Mouse (Mus musculus) lung, embryonic 15.5 days (tissue): Measurements from ENCODE around the gene Rapgef4. TPM values are rescaled to one million over a fixed set of nuclear protein-coding genes. Genes with fewer than 3 reads are reported as not detected.
"Not testable (repeated sequence)": the region's sequence is repeated elsewhere in the genome, so short reads cannot be mapped to it uniquely, and the experiment has no call there.

Source experiments
- ATAC-seq: fragments of 200-750 bp; cut with Nextera tagmentation; 2 replicates; pipeline ENCODE4 v1.8.0; 2017; ENCODE audit warnings: moderate number of reproducible peaks, borderline replicate concordance; ENCODE audit not compliant: low FRiP score, low TSS enrichment; ENCODE audit errors: extremely low read depth
- H3K27ac ChIP-seq: fragments of 300-500 bp; sonication (generic); 2 replicates; pipeline ENCODE4 v1.5.1; 2015; ENCODE audit warnings: moderate library complexity, mild to moderate bottlenecking, inconsistent platforms
- H3K27me3 ChIP-seq: fragments of 300-500 bp; sonication (generic); 2 replicates; pipeline ENCODE4 v1.6.1; 2015; ENCODE audit warnings: inconsistent platforms
- H3K36me3 ChIP-seq: fragments of 300-500 bp; sonication (generic); 2 replicates; pipeline ENCODE4 v1.6.1; 2015; ENCODE audit warnings: inconsistent platforms
- H3K4me1 ChIP-seq: fragments of 300-500 bp; sonication (generic); 2 replicates; pipeline ENCODE4 v1.6.1; 2015; ENCODE audit warnings: inconsistent platforms
- H3K4me2 ChIP-seq: fragments of 300-500 bp; sonication (generic); 2 replicates; pipeline ENCODE4 v1.6.1; 2015; ENCODE audit warnings: inconsistent platforms, mild to moderate bottlenecking, moderate library complexity
- H3K4me3 ChIP-seq: fragments of 300-500 bp; sonication (generic); 2 replicates; pipeline ENCODE4 v1.5.1; 2015; ENCODE audit warnings: mild to moderate bottlenecking, inconsistent platforms
- H3K9ac ChIP-seq: fragments of 300-500 bp; sonication (generic); 2 replicates; pipeline ENCODE4 v1.6.1; 2015; ENCODE audit warnings: inconsistent platforms
- H3K9me3 ChIP-seq: fragments of 300-500 bp; sonication (generic); 2 replicates; pipeline ENCODE4 v1.6.1; 2016; ENCODE audit warnings: inconsistent platforms
- WGBS: fragments of 180-500 bp; shearing (Covaris S2); methylation state at CpG from one replicate; pipeline ENCODE4 v1.1.7; 2015; 5-methylcytosine and 5-hydroxymethylcytosine counted together
- polyA plus RNA-seq: library from polyadenylated mRNA; unstranded; fragments of >200 nt; fragmentation: Nextera tagmentation; extraction: Ambion mirVana; gene quantifications from 2 replicates; pipeline ENCODE4 v1.2.1, GENCODE M21; 2015

The Rapgef4 gene
- polyA plus RNA-seq, 1 experiment from 2014 or later: 5.0 TPM

GRCm38 (mm10) chr2:72055476-72055875 is 74.4 kb downstream of the Rapgef4 start:
- 69% methylated on average over 5 of the region's 5 CpGs for WGBS
- no peak overlapping the region for H3K4me3 ChIP-seq
- H3K9ac ChIP-seq: no peak overlapping the region
- H3K27me3 ChIP-seq: no peaks in the 10 kb centered on the region
- no peaks in the 10 kb centered on the region for H3K9me3 ChIP-seq
- H3K4me1 ChIP-seq: peaks cover 25% of the 10 kb centered on the region
- ATAC-seq: no peak
- no peaks in the 10 kb centered on the region for H3K36me3 ChIP-seq
- no peak overlapping the region for H3K27ac ChIP-seq
- H3K4me2 ChIP-seq: peak overlapping the region; percentile 23

DNA sequence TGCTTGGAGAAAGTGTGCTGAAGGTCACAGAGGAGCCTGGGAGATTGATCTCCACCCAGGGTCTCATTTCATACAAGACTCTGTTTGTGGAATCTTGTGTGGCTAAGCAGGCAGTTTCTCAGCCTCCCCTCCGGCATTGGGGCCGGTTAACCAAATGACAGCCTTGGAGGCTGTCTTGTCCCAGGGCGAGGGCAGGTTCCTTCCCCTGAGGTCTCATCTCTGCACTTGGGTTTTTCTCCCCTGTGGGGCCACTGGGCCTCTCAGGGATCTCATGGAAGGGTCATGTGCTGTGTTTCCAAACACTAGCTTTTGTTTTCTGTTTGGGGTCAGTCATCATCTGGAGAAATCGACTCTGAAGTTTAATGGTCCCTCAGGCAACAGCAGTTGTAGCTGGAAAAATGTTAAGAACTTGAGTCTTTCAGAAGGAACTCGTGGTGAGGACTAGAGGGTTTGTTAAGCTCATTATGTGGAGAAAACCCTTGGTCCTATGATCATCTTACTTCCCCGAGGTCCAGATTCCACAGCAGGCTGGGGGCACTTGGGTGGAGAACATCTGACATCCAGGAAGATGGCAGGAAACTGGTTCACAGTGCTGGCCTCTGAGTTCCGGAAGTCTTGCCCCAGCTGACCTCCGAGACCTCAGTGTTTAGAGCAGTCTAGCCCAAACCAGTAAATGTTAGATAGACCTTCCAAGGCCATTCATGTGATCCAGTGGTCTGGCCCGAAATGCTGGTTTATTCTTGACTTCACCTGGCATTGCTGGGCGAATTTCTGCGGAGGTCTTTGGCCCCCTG is 75.2 kb downstream of the Rapgef4 start:
- H3K36me3 ChIP-seq: no peaks in the 10 kb centered on the region
- H3K27me3 ChIP-seq: no peaks in the 10 kb centered on the region
- WGBS: 60% methylated on average over 11 of the region's 11 CpGs
- H3K4me2 ChIP-seq: peak overlapping the region; percentile 40
- no peak overlapping the region for H3K4me3 ChIP-seq
- ATAC-seq: 0 out of 2 replicates have a peak, but pooled peaks have one; percentile 27
- H3K4me1 ChIP-seq: peaks cover 25% of the 10 kb centered on the region
- H3K9me3 ChIP-seq: no peaks in the 10 kb centered on the region
- peak overlapping the region; percentile 34 for H3K27ac ChIP-seq
- no peak overlapping the region for H3K9ac ChIP-seq

DNA sequence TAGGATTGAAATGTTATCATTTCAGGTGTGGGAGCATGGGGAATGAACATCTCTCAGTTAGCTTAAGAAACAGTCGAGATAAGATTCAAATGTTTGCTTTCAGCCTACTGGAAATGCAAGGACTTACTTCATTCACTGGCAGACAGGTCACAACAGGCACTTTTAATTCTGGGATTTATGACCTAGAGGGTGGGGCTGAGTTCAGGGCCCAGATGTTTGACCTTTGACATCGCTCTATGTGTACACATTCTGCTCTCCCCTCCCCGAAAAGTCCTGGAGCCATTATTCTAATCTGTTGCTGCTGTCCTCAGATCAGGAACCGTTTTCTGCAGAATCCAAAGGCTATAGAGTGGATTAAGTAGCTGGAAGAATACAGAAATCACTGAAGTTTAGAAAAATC is 81.9 kb downstream of the Rapgef4 start:
- no peak overlapping the region for H3K27ac ChIP-seq
- ATAC-seq: no peak
- H3K9ac ChIP-seq: no peak overlapping the region
- no peak overlapping the region for H3K4me2 ChIP-seq
- H3K4me1 ChIP-seq: peaks cover 13% of the 10 kb centered on the region
- H3K4me3 ChIP-seq: no peak overlapping the region
- no peaks in the 10 kb centered on the region for H3K27me3 ChIP-seq
- no peaks in the 10 kb centered on the region for H3K9me3 ChIP-seq
- 36% methylated on average over 4 of the region's 4 CpGs for WGBS
- no peaks in the 10 kb centered on the region for H3K36me3 ChIP-seq

DNA sequence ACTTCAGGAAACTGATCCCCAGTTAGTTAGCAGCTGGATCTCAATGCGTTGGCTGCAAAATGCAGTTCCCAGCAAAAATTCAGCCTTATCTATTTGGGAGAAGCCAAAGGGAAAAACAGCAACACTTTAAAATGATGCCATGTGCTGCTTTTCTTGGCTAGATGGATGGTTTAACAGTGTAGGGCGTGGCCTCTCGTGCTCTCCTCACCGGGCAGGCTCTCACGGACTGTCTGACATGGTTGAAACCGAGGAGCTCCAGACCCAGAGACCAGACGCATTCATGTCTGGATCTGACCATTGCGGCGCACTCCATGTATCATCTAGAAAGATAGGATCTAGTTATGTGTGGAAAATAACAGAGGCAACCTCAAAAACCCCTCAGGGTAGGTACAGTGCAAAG is 87.5 kb downstream of the Rapgef4 start:
- ATAC-seq: peak; percentile 58; the same call in 1 of the 2 replicates
- peak overlapping the region; percentile 21; the same call in 1 of the 2 replicates for H3K27ac ChIP-seq

GRCm38 (mm10) chr2:72070086-72070485 is 89.0 kb downstream of the Rapgef4 start:
- H3K27ac ChIP-seq: 0 out of 2 replicates have a peak overlapping the region, but pooled peaks have one; percentile 25

More for the DNA sequence above, 87.5 kb downstream of the Rapgef4 start:
- Histone ChIP-seq H3K36me3 (no peaks in the 10 kb centered on the region), H3K4me3 (no peak overlapping the region), H3K4me1 (peaks cover 27% of the 10 kb centered on the region), H3K27me3 (no peaks in the 10 kb centered on the region), H3K9me3 (no peaks in the 10 kb centered on the region), H3K9ac (no peak overlapping the region), H3K4me2 (no peak overlapping the region)
- 67% methylated on average over 9 of the region's 9 CpGs for WGBS

DNA sequence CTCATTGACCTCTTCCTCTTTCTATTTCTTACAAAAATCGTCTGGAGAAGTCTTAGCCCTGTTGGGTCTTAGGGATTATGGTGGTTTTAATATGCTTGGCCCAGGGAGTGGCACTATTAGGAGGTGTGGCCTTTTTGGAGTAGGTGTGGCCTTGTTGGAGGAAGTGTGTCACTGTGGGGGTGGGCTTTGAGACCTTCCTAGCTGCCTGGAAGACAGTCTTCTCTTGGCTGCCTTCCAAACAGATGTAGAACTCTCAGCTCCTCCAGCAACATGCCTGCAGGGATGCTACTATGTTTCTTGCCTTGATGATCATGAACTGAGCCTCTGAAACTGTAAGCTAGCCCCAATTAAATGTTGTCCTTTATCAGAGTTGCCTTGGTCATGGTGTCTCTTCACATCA is 92.1 kb downstream of the Rapgef4 start:
- peaks cover 17% of the 10 kb centered on the region; the same call in 1 of the 2 replicates for H3K4me1 ChIP-seq
- not testable (repeated sequence) for H3K36me3 ChIP-seq, H3K4me2 ChIP-seq, H3K9ac ChIP-seq, H3K4me3 ChIP-seq, H3K27ac ChIP-seq, ATAC-seq, H3K27me3 ChIP-seq, H3K9me3 ChIP-seq
- WGBS: 38% methylated on average over 1 of the region's 1 CpGs

More at GRCm38 (mm10) chr2:72070086-72070485, 89.0 kb downstream of the Rapgef4 start:
- WGBS: 43% methylated on average over 8 of the region's 8 CpGs
- no peaks in the 10 kb centered on the region for H3K9me3 ChIP-seq
- H3K36me3 ChIP-seq: no peaks in the 10 kb centered on the region
- H3K4me3 ChIP-seq: no peak overlapping the region
- ATAC-seq: peak; percentile 49; the same call in 1 of the 2 replicates
- no peak overlapping the region; the same call in 1 of the 2 replicates for H3K4me2 ChIP-seq
- H3K27me3 ChIP-seq: no peaks in the 10 kb centered on the region
- H3K4me1 ChIP-seq: peaks cover 27% of the 10 kb centered on the region
- H3K9ac ChIP-seq: no peak overlapping the region

GRCm38 (mm10) chr2:72074999-72075561 is 94.0 kb downstream of the Rapgef4 start:
- H3K4me1 ChIP-seq: 0 out of 2 replicates have a peak, but pooled peaks cover 5% of the 10 kb centered on the region
- H3K4me2 ChIP-seq: no peak overlapping the region
- no peak overlapping the region for H3K4me3 ChIP-seq
- no peak for ATAC-seq
- H3K36me3 ChIP-seq: no peaks in the 10 kb centered on the region
- no peak overlapping the region for H3K27ac ChIP-seq
- H3K9me3 ChIP-seq: no peaks in the 10 kb centered on the region
- no peak overlapping the region for H3K9ac ChIP-seq
- no peaks in the 10 kb centered on the region for H3K27me3 ChIP-seq
- WGBS: 64% methylated on average over 10 of the region's 10 CpGs

DNA sequence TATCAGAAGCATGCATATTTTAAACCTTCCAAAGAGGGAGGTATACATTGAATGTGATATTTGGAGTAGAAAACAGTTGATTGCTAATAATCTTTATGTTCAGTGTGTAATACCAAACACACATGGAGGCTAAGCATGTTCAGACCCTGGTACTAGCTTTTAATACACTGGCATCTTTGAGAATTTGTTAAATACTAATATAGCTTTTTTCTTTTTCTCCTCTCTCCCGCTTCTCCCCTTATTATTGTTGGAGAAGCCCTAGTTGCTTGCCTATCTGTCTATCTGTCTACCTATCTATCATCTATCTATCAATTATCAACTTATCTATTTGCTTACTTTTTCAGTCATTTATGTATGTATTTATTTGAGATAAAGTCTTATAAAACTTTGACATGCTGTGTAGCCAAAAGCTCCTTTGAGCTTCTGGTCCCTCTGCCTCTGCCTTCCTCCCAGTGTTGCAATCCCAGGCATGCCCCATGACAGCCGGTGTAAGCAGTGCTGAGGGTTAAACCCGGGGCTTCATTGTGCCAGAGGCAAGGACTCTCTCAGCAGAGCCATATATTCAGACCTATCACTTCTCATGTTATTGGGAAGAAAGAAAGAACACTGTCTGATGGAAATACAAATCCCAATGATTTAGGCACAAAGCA is 96.6 kb downstream of the Rapgef4 start:
- no peak overlapping the region for H3K9ac ChIP-seq
- H3K9me3 ChIP-seq: no peaks in the 10 kb centered on the region
- H3K4me3 ChIP-seq: no peak overlapping the region
- no peak overlapping the region for H3K27ac ChIP-seq
- 59% methylated on average over 3 of the region's 3 CpGs for WGBS
- H3K4me2 ChIP-seq: no peak overlapping the region
- 0 out of 2 replicates have a peak, but pooled peaks cover 5% of the 10 kb centered on the region for H3K4me1 ChIP-seq
- H3K27me3 ChIP-seq: no peaks in the 10 kb centered on the region
- H3K36me3 ChIP-seq: no peaks in the 10 kb centered on the region
- ATAC-seq: no peak

DNA sequence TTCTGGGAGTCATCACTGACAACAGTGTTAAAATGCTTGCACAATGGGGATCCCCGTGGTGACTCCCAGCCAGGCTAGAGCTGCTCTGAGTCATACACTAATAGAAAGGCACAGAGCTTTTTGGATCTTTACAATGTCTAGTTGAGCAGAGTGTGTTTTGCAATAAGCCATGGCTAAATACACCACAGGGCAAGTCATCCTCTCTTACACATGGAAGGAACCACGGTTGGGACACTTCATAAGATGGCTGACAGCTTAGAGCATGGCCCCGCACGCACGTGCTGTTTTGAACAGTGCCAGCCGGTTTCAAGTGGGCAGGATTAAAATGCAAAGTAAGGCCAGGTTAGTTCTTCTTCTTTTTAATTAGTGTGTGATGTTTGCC is 97.1 kb downstream of the Rapgef4 start:
- H3K27ac ChIP-seq: no peak overlapping the region
- H3K4me3 ChIP-seq: no peak overlapping the region
- no peaks in the 10 kb centered on the region for H3K27me3 ChIP-seq
- ATAC-seq: no peak
- no peak overlapping the region for H3K4me2 ChIP-seq
- H3K9me3 ChIP-seq: no peaks in the 10 kb centered on the region
- 0 out of 2 replicates have a peak, but pooled peaks cover 5% of the 10 kb centered on the region for H3K4me1 ChIP-seq
- WGBS: 74% methylated on average over 6 of the region's 6 CpGs
- no peaks in the 10 kb centered on the region for H3K36me3 ChIP-seq
- no peak overlapping the region for H3K9ac ChIP-seq

DNA sequence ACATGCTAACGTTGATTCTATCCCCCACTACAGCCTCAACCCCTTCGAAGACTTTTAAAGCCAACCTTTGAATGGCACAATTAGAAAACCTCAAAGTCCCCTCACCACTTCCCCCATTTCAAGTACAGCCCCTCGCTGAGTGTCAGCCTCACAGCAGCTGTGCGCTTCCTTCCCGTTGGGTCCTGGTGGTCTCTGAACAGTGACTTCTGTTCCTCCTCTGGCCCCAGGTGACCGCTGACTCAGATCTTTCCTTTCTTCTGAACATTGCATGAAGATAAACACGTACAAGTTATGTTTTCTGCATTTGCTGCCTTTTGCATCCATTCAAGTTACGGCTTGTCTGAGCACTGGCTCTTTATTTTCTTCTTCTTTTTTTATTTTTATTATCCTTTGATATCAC is 98.1 kb downstream of the Rapgef4 start:
- H3K4me1 ChIP-seq: 0 out of 2 replicates have a peak, but pooled peaks cover 5% of the 10 kb centered on the region
- ATAC-seq: no peak
- no peak overlapping the region for H3K4me2 ChIP-seq
- no peak overlapping the region for H3K4me3 ChIP-seq
- H3K27me3 ChIP-seq: no peaks in the 10 kb centered on the region
- 69% methylated on average over 8 of the region's 8 CpGs for WGBS
- no peaks in the 10 kb centered on the region for H3K36me3 ChIP-seq
- no peak overlapping the region for H3K9ac ChIP-seq
- H3K9me3 ChIP-seq: no peaks in the 10 kb centered on the region
- H3K27ac ChIP-seq: no peak overlapping the region

DNA sequence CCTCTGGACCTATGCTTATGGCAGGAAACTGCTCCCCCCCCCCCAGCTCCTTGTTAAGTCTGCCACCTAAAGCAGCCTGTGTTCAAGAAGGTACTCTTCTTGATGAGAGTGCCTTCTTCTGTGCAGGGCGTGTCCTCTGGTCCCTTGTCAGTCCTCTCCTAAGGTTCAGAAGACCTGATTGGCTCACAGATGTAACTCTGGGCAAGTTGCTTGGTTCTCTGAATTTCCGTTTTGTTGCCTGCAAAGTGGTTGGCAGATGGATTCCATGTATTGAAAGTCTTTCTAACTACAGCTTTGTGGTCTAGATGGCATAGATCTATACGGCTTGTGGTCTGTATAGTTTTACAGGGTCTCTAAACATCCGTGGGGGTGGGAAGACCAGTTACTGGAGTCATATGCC is 101.8 kb downstream of the Rapgef4 start:
- whole genome bisulfite sequencing: 86% methylated on average over 4 of the region's 4 CpGs
- no peaks in the 10 kb centered on the region for H3K27me3 ChIP-seq
- H3K4me1 ChIP-seq: no peaks in the 10 kb centered on the region
- H3K9me3 ChIP-seq: no peaks in the 10 kb centered on the region
- H3K4me3 ChIP-seq: no peak overlapping the region
- H3K27ac ChIP-seq: no peak overlapping the region
- no peaks in the 10 kb centered on the region for H3K36me3 ChIP-seq
- H3K4me2 ChIP-seq: no peak overlapping the region
- H3K9ac ChIP-seq: no peak overlapping the region
- no peak for ATAC-seq

GRCm38 (mm10) chr2:72088886-72089285 is 107.8 kb downstream of the Rapgef4 start:
- no peak for ATAC-seq
- Histone ChIP-seq H3K4me1 (peaks cover 18% of the 10 kb centered on the region), H3K27me3 (no peaks in the 10 kb centered on the region), H3K4me2 (no peak overlapping the region), H3K36me3 (no peaks in the 10 kb centered on the region), H3K9ac (no peak overlapping the region), H3K27ac (0 out of 2 replicates have a peak overlapping the region, but pooled peaks have one; percentile 12), H3K4me3 (no peak overlapping the region), H3K9me3 (no peaks in the 10 kb centered on the region)
- 71% methylated on average over 11 of the region's 11 CpGs for WGBS
